Mouse (Mus musculus) megakaryocyte-erythroid progenitor cell, adult 5-6 weeks (primary cell): ENCODE data around the gene Btk. TPM values are rescaled to one million over a fixed set of nuclear protein-coding genes. Genes with fewer than 3 reads are reported as not detected.

Experiments used
- ATAC-seq: replicated peaks from 2 replicates; pipeline ENCODE4 v1.8.0; 2016; ENCODE audit warnings: mild to moderate bottlenecking, inconsistent platforms; ENCODE audit not compliant: severe bottlenecking, poor library complexity, low FRiP score, low TSS enrichment
- total RNA-seq, 2 experiments: library from RNA; stranded (forward) in 1 of 2; stranded (reverse) in 1 of 2; fragments of 200-1000, 215-1000 nt in 1 of 2; fragments of >200 nt in 1 of 2; fragmentation: Nextera tagmentation in 1 of 2; gene quantifications; 2 replicates each; pipeline ENCODE4 v1.2.3; 2014 to 2017

The Btk gene
- 52.5 and 52.7 TPM in 2 replicates for total RNA-seq (2014; fragmentation: Nextera tagmentation)
- 116 and 120 TPM in 2 replicates for total RNA-seq (2017)

- no peak for ATAC-seq
Measured at GRCm38 (mm10) chrX:134582888-134583669, at the start of gene Btk. Gene Btk (minus strand): TSS chrX:134583570.

DNA sequence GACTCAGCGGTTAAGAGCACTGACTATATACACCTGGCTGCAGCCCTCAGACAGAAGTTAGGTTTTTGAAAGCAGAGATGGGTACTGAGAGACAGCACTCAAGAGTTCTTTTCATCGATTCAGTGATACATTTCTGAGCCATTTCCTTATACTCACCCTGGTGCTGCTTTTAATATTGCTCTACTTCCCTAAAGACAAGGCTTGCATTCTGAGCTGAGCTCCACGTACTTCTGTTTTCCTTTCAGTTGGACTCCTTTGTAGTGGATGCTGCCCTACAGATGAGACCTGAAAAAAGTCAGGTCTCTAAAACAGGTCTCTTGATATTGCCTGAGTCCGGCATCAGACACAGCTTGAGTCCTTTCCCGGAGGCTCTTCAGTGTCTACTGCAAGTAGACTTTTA lies 49.3 kb upstream of the Btk start:
- ATAC-seq, result no peak

DNA sequence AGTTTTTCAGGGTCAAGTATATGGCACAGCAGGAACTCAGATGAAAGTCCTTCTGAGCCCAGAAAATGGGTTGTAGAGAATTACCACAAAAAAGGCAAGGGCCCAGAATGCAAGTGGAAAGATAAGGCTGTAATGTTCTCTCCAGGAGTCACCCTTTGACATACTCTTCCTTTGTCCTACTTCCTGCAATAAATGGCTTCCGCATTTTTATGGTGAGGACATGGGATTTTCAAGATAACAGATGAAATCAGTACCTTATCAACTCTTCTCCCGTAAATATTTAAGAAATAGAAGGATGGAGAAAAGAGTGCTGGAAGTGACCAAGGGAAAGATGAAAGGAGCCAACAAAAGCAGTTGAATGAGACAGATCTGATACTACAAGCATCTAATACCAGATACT lies 44.8 kb upstream of the Btk start:
- no peak for ATAC-seq

DNA sequence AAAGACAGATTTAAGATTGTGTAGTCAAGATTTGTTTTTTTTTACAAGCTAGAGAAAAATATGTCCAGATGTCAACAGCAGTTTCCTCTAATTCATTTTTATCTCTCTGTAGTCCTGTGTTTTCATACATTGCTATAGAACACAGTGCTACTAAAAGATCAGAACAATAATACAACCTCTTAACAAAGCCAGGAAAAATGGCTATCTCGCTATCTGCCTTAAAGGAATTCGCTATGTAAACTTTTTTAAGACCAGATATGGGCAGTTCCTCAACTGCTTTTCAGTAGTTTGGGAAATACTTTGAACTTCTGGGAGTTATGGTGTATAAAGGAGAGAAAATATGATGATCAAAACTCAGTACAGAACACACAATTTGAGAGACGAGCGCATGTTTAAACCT lies 40.0 kb upstream of the Btk start:
- ATAC-seq, result no peak

DNA sequence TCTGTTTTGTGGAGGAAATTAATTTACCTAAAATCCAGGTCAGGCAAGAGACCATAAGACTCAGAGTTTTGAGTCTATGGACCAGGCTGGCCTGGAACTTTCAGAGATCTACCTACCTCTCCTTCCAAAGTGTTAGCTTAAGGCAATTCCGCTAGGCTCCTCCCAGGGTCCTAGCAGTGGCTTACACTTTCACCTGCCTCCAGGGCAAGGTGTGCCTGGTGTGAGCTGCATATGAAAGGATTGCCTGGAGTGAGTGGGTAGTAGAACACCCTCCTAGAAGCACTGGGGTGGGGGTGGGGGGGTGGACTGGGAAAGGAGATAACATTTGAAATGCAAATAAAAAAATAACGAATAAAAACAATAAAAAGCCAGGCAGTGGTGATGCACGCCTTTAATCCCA lies 38.3 kb upstream of the Btk start:
- ATAC-seq, result no peak

DNA sequence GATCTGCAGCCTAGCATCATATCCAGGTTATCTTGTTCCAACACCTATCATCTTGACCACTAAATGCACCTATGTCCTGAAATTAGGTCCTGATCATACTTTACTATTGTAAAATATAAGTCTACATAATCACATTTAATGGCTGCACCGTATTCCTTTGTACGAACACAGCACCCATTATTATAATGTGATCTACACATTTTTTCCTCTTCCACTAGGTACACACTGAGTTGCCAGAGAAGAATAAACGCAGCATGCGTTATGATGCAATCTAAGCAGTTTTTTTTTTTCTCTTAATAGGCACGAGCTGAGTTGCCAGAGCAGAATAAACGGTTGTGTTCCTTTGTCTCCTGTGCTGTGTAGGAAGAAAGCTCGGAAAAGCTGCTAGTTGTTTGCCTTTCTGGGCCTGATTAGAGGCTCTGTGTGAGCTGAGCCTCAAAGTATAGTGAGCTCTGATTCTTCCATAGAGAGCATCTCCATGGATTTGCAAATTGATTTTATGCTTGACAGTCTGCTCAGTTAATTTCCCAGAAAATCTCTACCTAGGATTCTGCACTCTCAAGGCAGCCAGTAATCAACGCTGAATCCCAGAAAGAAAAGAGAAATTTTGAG lies 37.0 kb upstream of the Btk start:
- ATAC-seq, result no peak

GRCm38 (mm10) chrX:134619695-134620094 lies 36.3 kb upstream of the Btk start:
- ATAC-seq, result no peak

GRCm38 (mm10) chrX:134614306-134614705 lies 30.9 kb upstream of the Btk start:
- ATAC-seq, result no peak

- peak; percentile 88 for ATAC-seq
Measured at GRCm38 (mm10) chrX:134612285-134612959, 29.1 kb upstream of the Btk start.

GRCm38 (mm10) chrX:134610984-134611383 lies 27.6 kb upstream of the Btk start:
- peak; percentile 61 for ATAC-seq

GRCm38 (mm10) chrX:134609472-134609871 lies 26.1 kb upstream of the Btk start:
- peak; percentile 65; the same call in 1 of the 2 replicates for ATAC-seq

DNA sequence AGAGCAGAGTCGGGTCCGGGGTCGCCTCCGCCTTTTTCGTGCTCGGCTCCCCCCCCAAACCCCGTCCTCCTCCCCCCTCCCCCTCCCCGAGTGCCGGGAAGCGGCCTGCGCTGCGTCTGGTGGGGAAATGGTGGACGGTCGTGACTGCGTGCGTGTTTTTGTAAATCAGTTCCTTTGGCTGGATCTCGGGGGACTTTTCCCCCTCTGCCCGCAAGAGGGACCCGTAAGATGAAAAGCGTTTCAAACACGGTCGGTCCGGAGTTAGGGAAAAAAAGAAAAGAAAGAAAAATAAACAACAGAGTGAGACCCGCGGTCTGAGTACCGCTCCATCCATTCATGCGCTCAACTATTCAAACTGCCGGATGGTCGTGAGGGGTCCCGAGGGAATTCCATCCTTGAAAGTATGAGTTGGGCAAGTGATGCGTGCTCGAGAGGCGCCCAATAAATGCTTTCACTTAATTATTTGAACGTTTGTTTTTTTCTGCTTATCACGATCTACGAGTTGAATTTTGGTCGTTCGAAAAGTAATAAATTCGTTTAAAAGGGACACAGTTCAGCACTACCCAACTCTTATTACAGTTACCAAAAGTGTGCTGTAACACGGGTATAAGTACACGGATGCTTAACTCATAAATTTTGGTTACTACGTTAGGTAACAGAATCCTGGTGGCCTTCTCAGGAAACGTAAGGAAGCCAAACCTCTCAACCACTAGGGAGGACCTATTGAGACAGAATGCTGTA lies 18.2 kb upstream of the Btk start:
- ATAC-seq, result peak; percentile 55

DNA sequence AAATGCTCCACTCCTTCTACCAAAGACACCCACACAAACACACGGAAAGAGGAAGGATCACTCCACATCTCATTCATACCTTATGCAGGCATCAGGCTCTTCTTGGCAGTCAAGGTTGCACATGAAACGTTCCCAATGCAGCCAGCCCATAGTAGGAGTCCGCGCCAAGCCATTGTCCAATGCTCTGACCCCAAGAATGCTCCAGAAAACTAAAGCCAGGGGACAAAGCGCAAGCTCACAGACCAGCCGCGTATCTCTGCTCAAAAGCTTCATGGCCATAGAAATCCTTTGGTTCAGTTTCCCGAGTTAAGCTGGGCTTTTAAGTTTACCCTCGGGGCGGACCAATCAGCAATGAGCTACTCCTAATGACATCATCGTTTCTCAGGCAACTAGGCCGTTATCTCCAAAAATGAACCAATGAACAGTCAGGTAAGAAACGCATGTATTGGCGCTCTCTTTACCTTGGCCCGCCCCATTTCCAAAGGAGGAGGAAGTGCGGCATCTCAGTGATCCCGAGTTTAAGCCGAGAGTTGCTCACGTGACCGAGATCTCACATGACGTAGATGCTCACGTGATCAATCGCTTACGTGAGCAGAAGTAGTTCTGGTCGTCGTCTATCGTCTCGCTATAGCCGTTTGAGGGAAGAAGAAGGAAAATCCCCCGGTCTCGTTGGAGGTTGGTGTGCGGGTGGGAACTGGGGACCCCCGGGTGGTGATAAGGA lies 17.4 kb upstream of the Btk start, which contains the start of the genes Gla and Hnrnph2:
Gene Gla (minus strand): TSS at position 467 of the 721 bp plus-strand sequence.
Gene Hnrnph2 (plus strand): TSS at position 521 of the 721 bp plus-strand sequence.
- peak; percentile 97 for ATAC-seq

DNA sequence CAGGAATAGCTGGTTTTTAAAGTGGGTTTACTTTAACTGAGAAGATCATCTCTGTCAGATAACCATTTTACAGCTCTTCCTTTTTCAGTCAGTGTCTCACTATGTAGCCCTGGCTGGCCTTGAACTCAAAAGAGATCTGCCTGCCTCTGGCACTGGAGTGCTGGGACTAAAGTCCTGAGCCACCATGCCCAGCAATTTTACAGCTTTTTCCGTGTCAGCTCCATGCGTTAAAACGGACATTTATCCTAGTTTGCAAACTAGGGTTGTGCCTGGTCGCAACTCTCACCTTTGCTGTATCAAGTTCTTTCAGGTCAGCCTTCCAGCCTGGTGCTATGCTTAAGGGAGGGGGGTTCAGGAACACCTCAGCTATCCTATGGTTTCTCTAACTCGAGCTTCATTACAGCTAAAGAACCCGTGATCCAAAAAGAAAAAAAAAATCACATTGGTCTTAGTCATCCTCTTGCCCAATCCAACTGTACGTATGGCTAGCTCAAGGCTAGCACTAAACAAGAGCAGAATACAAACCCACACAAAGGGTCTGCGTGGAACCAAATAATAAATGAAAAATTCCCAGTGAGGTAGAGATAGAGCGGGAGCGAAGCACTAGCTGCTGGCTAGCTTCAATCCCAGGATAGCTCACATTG lies 16.7 kb upstream of the Btk start:
- 0 out of 2 replicates have a peak, but pooled peaks have one; percentile 13 for ATAC-seq

DNA sequence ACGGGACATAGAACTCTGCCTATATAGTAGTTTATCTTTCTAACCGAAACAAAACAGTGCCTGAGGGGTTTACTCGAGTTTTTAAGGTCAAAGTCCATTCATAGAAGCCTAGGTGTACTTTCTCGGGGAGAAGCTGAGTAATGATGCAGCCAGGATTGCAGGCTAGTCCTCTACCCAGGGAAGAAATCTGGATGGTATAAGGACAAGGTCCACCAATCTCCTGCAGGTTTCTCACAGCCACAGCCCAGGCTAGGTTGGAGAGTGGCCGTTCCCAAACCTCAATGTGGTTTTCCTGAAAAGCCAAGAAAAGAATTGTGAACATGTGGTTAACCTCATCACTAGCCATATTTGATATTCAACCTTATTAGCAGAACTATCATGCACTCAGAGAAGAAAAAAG lies 6.5 kb upstream of the Btk start:
- no peak for ATAC-seq

DNA sequence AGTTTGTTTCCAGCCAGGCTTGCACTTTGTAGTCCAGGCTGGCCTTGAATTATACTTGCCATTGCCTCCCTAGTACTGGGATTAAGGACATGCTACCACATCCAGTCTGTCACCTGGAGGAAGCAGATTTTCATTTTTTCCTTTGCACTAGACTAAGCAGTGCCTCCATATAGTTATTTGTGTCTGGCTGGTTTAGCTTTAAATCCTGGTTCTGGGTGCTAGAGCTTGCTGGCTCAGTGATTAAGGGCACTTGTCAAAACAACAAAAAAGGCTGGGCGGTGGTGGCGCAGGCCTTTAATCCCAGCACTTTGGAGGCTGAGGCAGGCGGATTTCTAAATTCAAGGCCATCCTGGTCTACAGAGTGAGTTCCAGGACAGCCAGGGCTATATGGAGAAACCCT lies 5.6 kb upstream of the Btk start:
- no peak for ATAC-seq

GRCm38 (mm10) chrX:134588261-134588660 lies 4.9 kb upstream of the Btk start:
- no peak for ATAC-seq

DNA sequence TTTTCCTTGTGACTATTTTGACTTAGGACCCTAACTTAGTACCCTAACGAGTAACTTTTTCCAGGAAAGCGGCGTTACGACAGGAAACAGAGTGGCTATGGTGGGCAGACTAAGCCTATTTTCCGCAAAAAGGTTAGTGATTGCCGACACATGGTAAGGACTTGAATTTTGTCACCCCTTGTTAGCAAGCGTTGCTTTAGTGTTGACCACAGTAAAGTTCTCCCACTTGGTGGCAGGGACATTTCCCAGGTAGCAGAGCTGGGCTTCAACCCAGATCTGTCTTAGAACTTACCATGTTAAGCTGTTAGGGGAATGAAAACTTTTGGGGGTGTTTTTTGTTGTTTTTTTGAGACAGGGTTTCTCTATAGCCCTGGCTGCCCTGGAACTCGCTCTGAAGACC lies 3.1 kb upstream of the Btk start:
- ATAC-seq, result no peak
